Mouse (Mus musculus) embryo, embryonic 11.5 days (tissue): ENCODE results near the gene Ciart.
"Not testable (repeated sequence)": the region's sequence is repeated elsewhere in the genome, so short reads cannot be mapped to it uniquely, and the experiment has no call there.

ENCODE experiments used
- DNase-seq: peaks from one replicate; pipeline ENCODE4 v3.0.0-alpha.2; 2012; ENCODE audit warnings: low read depth, low spot score

The Ciart gene

GRCm38 (mm10) chr3:95865050-95865449 lies 17.0 kb downstream of the Ciart start:
- DNase-seq = no peak

- no peak for DNase-seq
Measured at GRCm38 (mm10) chr3:95863578-95863977, 18.5 kb downstream of the Ciart start.

- DNase-seq = no peak
Measured at GRCm38 (mm10) chr3:95861796-95862195, 20.3 kb downstream of the Ciart start.

GRCm38 (mm10) chr3:95861216-95861615 lies 20.8 kb downstream of the Ciart start:
- DNase-seq = no peak

GRCm38 (mm10) chr3:95860323-95860722 lies 21.7 kb downstream of the Ciart start:
- no peak for DNase-seq

GRCm38 (mm10) chr3:95858278-95858677 lies 23.8 kb downstream of the Ciart start:
- DNase-seq = not testable (repeated sequence)

GRCm38 (mm10) chr3:95857050-95857449 lies 25.0 kb downstream of the Ciart start:
- not testable (repeated sequence) for DNase-seq

GRCm38 (mm10) chr3:95856115-95856514 lies 25.9 kb downstream of the Ciart start:
- no peak for DNase-seq

- peak; percentile 87 for DNase-seq
Measured at GRCm38 (mm10) chr3:95855502-95856089, 26.5 kb downstream of the Ciart start, which contains the start of gene Prpf3. Prpf3 (minus strand) TSS chr3:95855885.

GRCm38 (mm10) chr3:95851317-95851716 lies 30.7 kb downstream of the Ciart start:
- DNase-seq = no peak

GRCm38 (mm10) chr3:95850611-95851010 lies 31.4 kb downstream of the Ciart start:
- no peak for DNase-seq

GRCm38 (mm10) chr3:95842503-95843214 lies 39.4 kb downstream of the Ciart start:
- DNase-seq = no peak

GRCm38 (mm10) chr3:95839250-95839649 lies 42.8 kb downstream of the Ciart start:
- DNase-seq = no peak

- DNase-seq = no peak
Measured at GRCm38 (mm10) chr3:95829053-95829452, 53.0 kb downstream of the Ciart start.
